Mouse (Mus musculus) CH12.LX (cell line): ENCODE data around the gene Rasal1. TPM values are rescaled to one million over a fixed set of nuclear protein-coding genes. Genes with fewer than 3 reads are reported as not detected.

Source experiments
- DNase-seq: peaks from one replicate; pipeline ENCODE4 v3.0.0-alpha.2; 2013; ENCODE audit errors: extremely low read depth
- H3K27ac ChIP-seq: 2 replicates; pipeline ENCODE4 v1.5.1; 2012; ENCODE audit warnings: low read depth, mild to moderate bottlenecking, control low read depth, moderate library complexity; ENCODE audit not compliant: insufficient read depth
- H3K27me3 ChIP-seq: replicated peaks from 2 replicates; pipeline ENCODE3; 2012; ENCODE audit warnings: inconsistent platforms
- H3K36me3 ChIP-seq, 2 experiments: replicated peaks in 1 of 2; 2 replicates each; pipeline versions ENCODE3 to v1.6.1; 2012; ENCODE audit warnings: inconsistent platforms in 1 of 2, low read length in 1 of 2, mild to moderate bottlenecking in 1 of 2, mixed read lengths in 1 of 2, moderate library complexity in 1 of 2; ENCODE audit not compliant: control insufficient read depth in 1 of 2, insufficient read depth in 1 of 2
- H3K4me1 ChIP-seq, 2 experiments: 2 replicates each; pipeline ENCODE4 v1.6.1; 2012; ENCODE audit warnings: inconsistent platforms in 1 of 2, moderate library complexity in 1 of 2; ENCODE audit not compliant: insufficient read depth in 2 of 2, control insufficient read depth in 1 of 2
- H3K4me2 ChIP-seq: 2 replicates; pipeline ENCODE4 v1.6.1; 2012; ENCODE audit warnings: low read depth, mild to moderate bottlenecking, control low read depth; ENCODE audit not compliant: poor library complexity, insufficient read depth, severe bottlenecking
- H3K4me3 ChIP-seq, 3 experiments: fragments of 150-350 bp in 1 of 3; sonication (generic) in 1 of 3; replicated peaks in 1 of 3; 2 replicates each; pipeline versions ENCODE3 to v1.5.1; 2011 to 2012; ENCODE audit warnings: low read depth in 2 of 3, low read length in 2 of 3, mild to moderate bottlenecking in 2 of 3, moderate library complexity in 2 of 3, control low read depth in 1 of 3, improper control_type of control experiment in 1 of 3, inconsistent platforms in 1 of 3, mixed read lengths in 1 of 3; ENCODE audit not compliant: poor library complexity in 1 of 3
- H3K79me2 ChIP-seq: replicated peaks from 2 replicates; pipeline ENCODE4 v1.6.1; 2012; ENCODE audit warnings: mild to moderate bottlenecking, moderate library complexity; ENCODE audit not compliant: control insufficient read depth, poor library complexity, insufficient read depth, severe bottlenecking; ENCODE audit errors: extremely low read depth
- H3K9ac ChIP-seq: 2 replicates; pipeline ENCODE4 v1.6.1; 2012; ENCODE audit warnings: low read depth, mild to moderate bottlenecking, control low read depth, moderate library complexity; ENCODE audit not compliant: insufficient read depth
- H3K9me3 ChIP-seq: replicated peaks from 2 replicates; pipeline ENCODE3; 2012; ENCODE audit warnings: low read length, inconsistent platforms, mixed read lengths
- CHD1 ChIP-seq: IDR thresholded peaks from 2 replicates; pipeline ENCODE4 v1.6.1; 2012; ENCODE audit warnings: low read depth, low read length, improper control_type of control experiment, inconsistent platforms
- CTCF ChIP-seq, 2 experiments: IDR thresholded peaks in 1 of 2; conservative IDR thresholded peaks in 1 of 2; 2 replicates each; pipeline ENCODE4 v1.5.1; 2011 to 2012; ENCODE audit warnings: low read depth in 2 of 2, low read length in 2 of 2, improper control_type of control experiment in 1 of 2, inconsistent platforms in 1 of 2, mild to moderate bottlenecking in 1 of 2, moderate library complexity in 1 of 2
- E2F4 ChIP-seq: IDR thresholded peaks from 2 replicates; pipeline ENCODE4 v1.6.1; 2011; ENCODE audit warnings: low read depth, low read length, improper control_type of control experiment; ENCODE audit not compliant: insufficient replicate concordance
- ELF1 ChIP-seq: IDR thresholded peaks from 2 replicates; pipeline ENCODE4 v1.6.1; 2014; ENCODE audit warnings: low read depth, mild to moderate bottlenecking, inconsistent platforms, low read length, improper control_type of control experiment
- EP300 ChIP-seq: IDR thresholded peaks from 2 replicates; pipeline ENCODE4 v1.6.1; 2011; ENCODE audit warnings: low read length, improper control_type of control experiment
- HCFC1 ChIP-seq: IDR thresholded peaks from 2 replicates; pipeline ENCODE4 v1.6.1; 2012; ENCODE audit warnings: low read depth, mild to moderate bottlenecking, inconsistent platforms, low read length, improper control_type of control experiment
- IRF4 ChIP-seq: IDR thresholded peaks from 2 replicates; pipeline ENCODE4 v1.6.1; 2014; ENCODE audit warnings: low read depth, mild to moderate bottlenecking, inconsistent platforms, low read length, improper control_type of control experiment
- JUND ChIP-seq: conservative IDR thresholded peaks from 2 replicates; pipeline ENCODE4 v1.6.1; 2011; ENCODE audit warnings: low read depth, low read length, improper control_type of control experiment
- KAT2A ChIP-seq: IDR thresholded peaks from 2 replicates; pipeline ENCODE4 v1.6.1; 2012; ENCODE audit warnings: low read length, improper control_type of control experiment, inconsistent platforms; ENCODE audit not compliant: insufficient replicate concordance
- MAX ChIP-seq: IDR thresholded peaks from 2 replicates; pipeline ENCODE4 v1.6.1; 2011; ENCODE audit warnings: low read length, improper control_type of control experiment
- MAZ ChIP-seq: IDR thresholded peaks from 2 replicates; pipeline ENCODE4 v1.6.1; 2012; ENCODE audit warnings: low read depth, mild to moderate bottlenecking, inconsistent platforms, low read length, improper control_type of control experiment, moderate library complexity
- MXI1 ChIP-seq: IDR thresholded peaks from 2 replicates; pipeline ENCODE4 v1.6.1; 2011; ENCODE audit warnings: mild to moderate bottlenecking, low read depth, low read length, improper control_type of control experiment
- MYC ChIP-seq: IDR thresholded peaks from 2 replicates; pipeline ENCODE4 v1.6.1; 2011; ENCODE audit warnings: low read depth, mild to moderate bottlenecking, improper control_type of control experiment, low read length
- NELFE ChIP-seq: IDR thresholded peaks from 2 replicates; pipeline ENCODE4 v1.6.1; 2011; ENCODE audit warnings: low read depth, low read length, improper control_type of control experiment
- POLR2A ChIP-seq: IDR thresholded peaks from 2 replicates; pipeline ENCODE4 v1.6.1; 2011; ENCODE audit warnings: low read depth, mild to moderate bottlenecking, improper control_type of control experiment, low read length
- POLR2AphosphoS2 ChIP-seq: IDR thresholded peaks from 2 replicates; pipeline ENCODE4 v1.6.1; 2011; ENCODE audit warnings: low read depth, low read length, improper control_type of control experiment
- RAD21 ChIP-seq: IDR thresholded peaks from 2 replicates; pipeline ENCODE4 v1.6.1; 2011; ENCODE audit warnings: low read depth, mild to moderate bottlenecking, low read length, improper control_type of control experiment, moderate library complexity
- SMC3 ChIP-seq: IDR thresholded peaks from 2 replicates; pipeline ENCODE4 v1.6.1; 2011; ENCODE audit warnings: low read depth, low read length, improper control_type of control experiment
- TBP ChIP-seq: conservative IDR thresholded peaks from 2 replicates; pipeline ENCODE4 v1.6.1; 2011; ENCODE audit warnings: low read depth, low read length, improper control_type of control experiment
- TCF12 ChIP-seq: IDR thresholded peaks from 2 replicates; pipeline ENCODE4 v1.6.1; 2014; ENCODE audit warnings: low read depth, mild to moderate bottlenecking, inconsistent platforms, low read length, improper control_type of control experiment
- USF1 ChIP-seq: IDR thresholded peaks from 2 replicates; pipeline ENCODE4 v1.6.1; 2014; ENCODE audit warnings: low read depth, mild to moderate bottlenecking, inconsistent platforms, low read length, improper control_type of control experiment
- ZKSCAN1 ChIP-seq: IDR thresholded peaks from 2 replicates; pipeline ENCODE4 v1.6.1; 2012; ENCODE audit warnings: low read depth, inconsistent platforms, low read length, improper control_type of control experiment, borderline replicate concordance
- ZMIZ1 ChIP-seq: IDR thresholded peaks from 2 replicates; pipeline ENCODE4 v1.6.1; 2012; ENCODE audit warnings: low read depth, mild to moderate bottlenecking, inconsistent platforms, low read length, improper control_type of control experiment
- dilution Hi-C: fragments of 300-500 bp; cut with MboI; formaldehyde crosslinking; loops from 2 replicates; pipeline ENCODE4 v1.14.3; 2020; ENCODE audit warnings: low sequenced_read_pairs; ENCODE audit not compliant: extremely low pct_unique_long_range_greater_than_20kb, extremely low pct_ligation_motif_present
- in situ Hi-C: fragments of 300-500 bp; cut with MboI; formaldehyde crosslinking; loops from 3 replicates; pipeline ENCODE4 v1.14.3; 2019; ENCODE audit warnings: low sequenced_read_pairs, low pct_ligation_motif_present, low pct_unique_long_range_greater_than_20kb, mixed read lengths
- polyA plus RNA-seq: library from polyadenylated mRNA; unstranded; fragments of >175 nt; gene quantifications from 2 replicates; pipeline ENCODE4 v1.2.1, GENCODE M21; 2012; ENCODE audit warnings: low read depth; ENCODE audit not compliant: insufficient read length
- total RNA-seq, 2 experiments: library from RNA; depleted of rRNA; stranded (reverse); fragments of 300-350 nt in 1 of 2; fragments of >200 nt in 1 of 2; gene quantifications; 2 replicates each; pipeline ENCODE4 v1.2.3; 2012 to 2014

Rasal1 gene
- total and polyA plus RNA-seq, 3 experiments: 11.7 to 21.4 (median 15.6) TPM

DNA sequence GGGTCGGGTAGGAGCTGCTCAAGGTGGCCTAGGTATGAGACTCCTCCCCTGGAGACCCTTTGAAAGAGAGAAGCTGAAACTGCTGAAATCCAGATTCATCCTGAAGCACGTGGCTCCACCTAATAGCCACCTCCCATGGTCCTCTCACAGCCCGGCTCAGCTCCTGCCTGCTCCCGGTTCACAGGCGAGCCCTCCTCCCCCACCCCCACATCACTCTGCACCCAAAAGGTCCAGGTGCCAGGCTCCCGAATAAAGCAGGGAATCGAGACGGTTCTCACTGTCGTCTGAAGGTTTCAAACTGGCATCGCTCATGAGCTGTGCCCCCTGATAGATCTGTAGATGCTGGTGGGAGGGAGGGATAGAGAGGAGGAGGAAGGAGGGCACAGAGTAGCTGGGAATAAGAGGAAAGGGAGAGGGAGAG, 43.4 kb upstream of the Rasal1 start:
- peak overlapping the region; percentile 53 for H3K4me2 ChIP-seq
- no peak overlapping the region for H3K27ac ChIP-seq
- peaks cover under 1% of the 10 kb centered on the region for H3K27me3 ChIP-seq
- DNase-seq: no peak
- H3K79me2 ChIP-seq: no peaks in the 10 kb centered on the region
- H3K4me1 ChIP-seq: peaks cover 0 to 10% of the 10 kb centered on the region in 2 experiments; a peak in 2 of 4 replicates
- in situ Hi-C loops (loop anchor here (5.0 to 25.0 kb wide), 3 partner anchors 88 to 468 kb away; no protein-coding TSS in a partner anchor), dilution Hi-C loops (no loop called here)
- TF ChIP-seq MAX: peak; percentile 40; the same call in 1 of the 2 replicates
- TF ChIP-seq RAD21: no peak
- TF ChIP-seq MAZ: no peak
- H3K9ac ChIP-seq: peak overlapping the region; percentile 5; the same call in 1 of the 2 replicates
- no peaks in the 10 kb centered on the region for H3K9me3 ChIP-seq
- peak overlapping the region; percentile 25 to 56 (median 41) for H3K4me3 ChIP-seq
- H3K36me3 ChIP-seq: peaks cover 0 to 33% of the 10 kb centered on the region in 2 experiments

DNA sequence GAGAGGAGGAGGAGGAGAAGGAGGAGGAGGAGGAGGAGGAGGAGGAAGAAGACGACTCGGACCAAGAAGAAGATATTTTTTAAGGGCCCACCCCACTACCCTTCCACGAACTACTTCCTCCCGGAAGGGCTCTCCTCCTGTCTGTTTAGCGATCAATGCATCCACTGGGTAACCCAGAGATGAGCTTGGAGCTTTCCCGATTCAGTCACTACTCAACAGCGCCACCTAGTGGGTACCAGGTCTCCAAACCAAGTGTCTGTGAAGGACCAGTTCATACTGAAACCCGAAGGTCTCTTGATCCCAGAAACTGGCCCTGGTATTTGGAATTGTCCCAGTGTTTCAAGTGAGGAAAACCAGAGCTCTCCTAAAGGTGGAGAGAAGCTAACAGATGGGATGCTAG, 42.9 kb upstream of the Rasal1 start:
- Histone ChIP-seq H3K79me2 (no peaks in the 10 kb centered on the region), H3K27ac (no peak overlapping the region), H3K36me3 (peaks cover 0 to 33% of the 10 kb centered on the region in 2 experiments), H3K4me1 (peaks cover 0 to 10% of the 10 kb centered on the region in 2 experiments; a peak in 2 of 4 replicates), H3K9me3 (no peaks in the 10 kb centered on the region), H3K9ac (no peak overlapping the region; the same call in 1 of the 2 replicates), H3K4me3 (peak overlapping the region in 2 of 3 experiments; percentile 10 to 56), H3K27me3 (no peaks in the 10 kb centered on the region), H3K4me2 (peak overlapping the region; percentile 53)
- peak; percentile 96 for DNase-seq
- dilution Hi-C loops (no loop called here), in situ Hi-C loops (loop anchor here (5.0 to 25.0 kb wide), 3 partner anchors 88 to 468 kb away; no protein-coding TSS in a partner anchor)
- peak; percentile 38; the same call in 1 of the 2 replicates for TF ChIP-seq HCFC1
- no peak for TF ChIP-seq POLR2A
- no peak for TF ChIP-seq POLR2AphosphoS2
- no peak for TF ChIP-seq USF1
- peak; percentile 89 to 92; a peak in 3 of 4 replicates for TF ChIP-seq CTCF (conservative IDR thresholded peaks at IDR 0.05 in 1 of 2, IDR thresholded peaks at IDR 0.05 in 1 of 2; ENCODE audit: low read depth in 2 of 2, low read length in 2 of 2)
- no peak for TF ChIP-seq EP300
- TF ChIP-seq CHD1: no peak
- no peak for TF ChIP-seq E2F4
- TF ChIP-seq ZKSCAN1: no peak
- peak; percentile 83 for TF ChIP-seq SMC3
- TF ChIP-seq MXI1: no peak
- TF ChIP-seq JUND: peak; percentile 51
- TF ChIP-seq TBP: no peak
- peak; percentile 85 for TF ChIP-seq RAD21
- no peak for TF ChIP-seq ZMIZ1
- TF ChIP-seq TCF12: peak; percentile 34; the same call in 1 of the 2 replicates
- TF ChIP-seq KAT2A: no peak
- peak; percentile 83 for TF ChIP-seq ELF1
- TF ChIP-seq IRF4: peak; percentile 66; the same call in 1 of the 2 replicates
- TF ChIP-seq NELFE: peak; percentile 46; the same call in 1 of the 2 replicates
- 0 out of 2 replicates have a peak, but pooled peaks have one; percentile 61 for TF ChIP-seq MYC
